Mouse (Mus musculus): ENCODE measurements around the gene Trpm3. TPM values are rescaled to one million over a fixed set of nuclear protein-coding genes. Genes with fewer than 3 reads are reported as not detected.

The Trpm3 gene
- polyA plus RNA-seq, 1 experiment from 2014 or later: 1.9 TPM

- Histone ChIP-seq H3K4me1 (ENCODE audit: insufficient read depth) (no peaks in the 10 kb centered on the region), H3K9me3 (ENCODE audit: low read depth, low read length) (no peaks in the 10 kb centered on the region), H3K36me3 (ENCODE audit: insufficient read depth) (no peaks in the 10 kb centered on the region), H3K4me3 (ENCODE audit: low read depth, low read length) (no peak overlapping the region), H3K9ac (no peak overlapping the region), H3K27me3 (ENCODE audit: insufficient read depth, low read length) (no peaks in the 10 kb centered on the region), H3K4me2 (no peak overlapping the region), H3K27ac (ENCODE audit: low read depth) (no peak overlapping the region)
- DNase-seq (no peak), ATAC-seq (ENCODE audit: insufficient read depth) (no peak)
- 85% methylated on average over 6 of the region's 6 CpGs for WGBS
- TF ChIP-seq CTCF (IDR thresholded peaks at IDR 0.05; ENCODE audit: low read depth): no peak
Observed at GRCm38 (mm10) chr19:22929768-22930167, 790.9 kb downstream of the Trpm3 start.

GRCm38 (mm10) chr19:22930368-22930834 lies 791.6 kb downstream of the Trpm3 start:
- Histone ChIP-seq H3K27ac (ENCODE audit: low read depth) (no peak overlapping the region), H3K9me3 (ENCODE audit: low read depth, low read length) (no peaks in the 10 kb centered on the region), H3K4me1 (ENCODE audit: insufficient read depth) (no peaks in the 10 kb centered on the region), H3K9ac (no peak overlapping the region), H3K4me3 (ENCODE audit: low read depth, low read length) (no peak overlapping the region), H3K4me2 (no peak overlapping the region), H3K27me3 (ENCODE audit: insufficient read depth, low read length) (no peaks in the 10 kb centered on the region), H3K36me3 (ENCODE audit: insufficient read depth) (no peaks in the 10 kb centered on the region)
- 55% methylated on average over 7 of the region's 7 CpGs for WGBS
- DNase-seq: peak; percentile 51
- ATAC-seq (ENCODE audit: insufficient read depth): peak; percentile 49; the same call in 1 of the 2 replicates
- TF ChIP-seq CTCF (IDR thresholded peaks at IDR 0.05; ENCODE audit: low read depth): no peak

- no peak overlapping the region for H3K4me3 ChIP-seq (ENCODE audit: low read depth, low read length)
- H3K27ac ChIP-seq (ENCODE audit: low read depth): no peak overlapping the region
- 76% methylated on average over 6 of the region's 6 CpGs for WGBS
- no peak overlapping the region for H3K9ac ChIP-seq
- H3K36me3 ChIP-seq (ENCODE audit: insufficient read depth): no peaks in the 10 kb centered on the region
- no peak overlapping the region for H3K4me2 ChIP-seq
- DNase-seq (no peak), ATAC-seq (ENCODE audit: insufficient read depth) (no peak)
- no peaks in the 10 kb centered on the region for H3K4me1 ChIP-seq (ENCODE audit: insufficient read depth)
- H3K27me3 ChIP-seq (ENCODE audit: insufficient read depth, low read length): no peaks in the 10 kb centered on the region
- no peak for TF ChIP-seq CTCF (IDR thresholded peaks at IDR 0.05; ENCODE audit: low read depth)
- H3K9me3 ChIP-seq (ENCODE audit: low read depth, low read length): no peaks in the 10 kb centered on the region
Observed at GRCm38 (mm10) chr19:22931006-22931405, 792.2 kb downstream of the Trpm3 start.

GRCm38 (mm10) chr19:22935067-22935466 lies 796.2 kb downstream of the Trpm3 start:
- no peak overlapping the region for H3K27ac ChIP-seq (ENCODE audit: low read depth)
- 71% methylated on average over 3 of the region's 3 CpGs for WGBS
- TF ChIP-seq CTCF (IDR thresholded peaks at IDR 0.05; ENCODE audit: low read depth): no peak
- DNase-seq: no peak
- no peaks in the 10 kb centered on the region for H3K36me3 ChIP-seq (ENCODE audit: insufficient read depth)
- no peaks in the 10 kb centered on the region for H3K4me1 ChIP-seq (ENCODE audit: insufficient read depth)
- H3K27me3 ChIP-seq (ENCODE audit: insufficient read depth, low read length): no peaks in the 10 kb centered on the region
- H3K4me3 ChIP-seq (ENCODE audit: low read depth, low read length): no peak overlapping the region
- no peaks in the 10 kb centered on the region for H3K9me3 ChIP-seq (ENCODE audit: low read depth, low read length)
- H3K4me2 ChIP-seq: no peak overlapping the region
- H3K9ac ChIP-seq: no peak overlapping the region
- no peak for ATAC-seq (ENCODE audit: insufficient read depth)

- TF ChIP-seq CTCF (IDR thresholded peaks at IDR 0.05; ENCODE audit: low read depth): no peak
- Histone ChIP-seq H3K36me3 (ENCODE audit: insufficient read depth) (no peaks in the 10 kb centered on the region), H3K9ac (no peak overlapping the region), H3K4me1 (ENCODE audit: insufficient read depth) (no peaks in the 10 kb centered on the region), H3K27me3 (ENCODE audit: insufficient read depth, low read length) (no peaks in the 10 kb centered on the region), H3K9me3 (ENCODE audit: low read depth, low read length) (no peaks in the 10 kb centered on the region), H3K4me3 (ENCODE audit: low read depth, low read length) (no peak overlapping the region), H3K4me2 (peak overlapping the region; percentile 25), H3K27ac (ENCODE audit: low read depth) (peak overlapping the region; percentile 18; the same call in 1 of the 2 replicates)
- ATAC-seq (ENCODE audit: insufficient read depth) (peak; percentile 65; the same call in 1 of the 2 replicates), DNase-seq (peak; percentile 79)
- WGBS: 17% methylated on average over 14 of the region's 14 CpGs
Observed at GRCm38 (mm10) chr19:22938848-22939724, 800.2 kb downstream of the Trpm3 start.

- WGBS: 62% methylated on average over 5 of the region's 5 CpGs
- no peak for TF ChIP-seq CTCF (IDR thresholded peaks at IDR 0.05; ENCODE audit: low read depth)
- DNase-seq (no peak), ATAC-seq (ENCODE audit: insufficient read depth) (no peak)
- Histone ChIP-seq H3K4me3 (ENCODE audit: low read depth, low read length) (no peak overlapping the region), H3K36me3 (ENCODE audit: insufficient read depth) (no peaks in the 10 kb centered on the region), H3K4me2 (no peak overlapping the region), H3K27ac (ENCODE audit: low read depth) (no peak overlapping the region), H3K4me1 (ENCODE audit: insufficient read depth) (no peaks in the 10 kb centered on the region), H3K9me3 (ENCODE audit: low read depth, low read length) (no peaks in the 10 kb centered on the region), H3K9ac (no peak overlapping the region; the same call in 1 of the 2 replicates), H3K27me3 (ENCODE audit: insufficient read depth, low read length) (no peaks in the 10 kb centered on the region)
Observed at GRCm38 (mm10) chr19:22939836-22940235, 801.0 kb downstream of the Trpm3 start.

GRCm38 (mm10) chr19:22940487-22940886 lies 801.6 kb downstream of the Trpm3 start:
- Histone ChIP-seq H3K27ac (ENCODE audit: low read depth) (no peak overlapping the region), H3K9me3 (ENCODE audit: low read depth, low read length) (no peaks in the 10 kb centered on the region), H3K4me3 (ENCODE audit: low read depth, low read length) (no peak overlapping the region), H3K4me1 (ENCODE audit: insufficient read depth) (no peaks in the 10 kb centered on the region), H3K4me2 (no peak overlapping the region), H3K36me3 (ENCODE audit: insufficient read depth) (no peaks in the 10 kb centered on the region), H3K9ac (no peak overlapping the region), H3K27me3 (ENCODE audit: insufficient read depth, low read length) (no peaks in the 10 kb centered on the region)
- WGBS: 37% methylated on average over 5 of the region's 5 CpGs
- peak; percentile 77; the same call in 1 of the 2 replicates for ATAC-seq (ENCODE audit: insufficient read depth)
- peak; percentile 74 for TF ChIP-seq CTCF (IDR thresholded peaks at IDR 0.05; ENCODE audit: low read depth)
- peak; percentile 76 for DNase-seq

All from lung, embryonic 14.5 days (tissue).